In genomic region chr7:44446070-44446855, GRCm38 (mm10) we compare ENCODE assay signal across 9 mouse cellular contexts. TPM values are rescaled to one million over a fixed set of nuclear protein-coding genes. Genes with fewer than 3 reads are reported as not detected.
A peak's percentile ranks its signal among the peaks of the same experiment; 100 is the strongest.
DNase-seq lines count a peak whose midpoint lies in the region; ATAC-seq and TF ChIP-seq lines count a peak whose summit lies in the region.
"Had no signal": no experiment of that assay in that cellular context is flagged by ENCODE, and none has a peak within 500 bp of the region (broad histone marks: within the 10 kb centered on the region; RNA-seq: fewer than 3 reads in every experiment).

No protein-coding gene starts in this region.

- H3K27me3 ChIP-seq in hindbrain, embryonic 12.5 days, result peaks cover 29% of the 10 kb centered on the region
- H3K27me3 ChIP-seq in hindbrain, embryonic 10.5 days (ENCODE audit: insufficient read depth, poor library complexity, severe bottlenecking), result peaks cover 57% of the 10 kb centered on the region
- no peaks in the 10 kb centered on the region for H3K27me3 ChIP-seq in cerebellum, adult 2 months (ENCODE audit: control insufficient read depth, insufficient read depth, low read length)
- H3K27me3 ChIP-seq in hindbrain, embryonic 16.5 days (replicated peaks; ENCODE audit: control insufficient read depth, insufficient read depth, low read length), result no peaks in the 10 kb centered on the region

- H3K9me3 ChIP-seq in hindbrain, embryonic 12.5 days (replicated peaks), result no peaks in the 10 kb centered on the region
- H3K9me3 ChIP-seq in hindbrain, embryonic 10.5 days, result no peaks in the 10 kb centered on the region
- H3K9me3 ChIP-seq in hindbrain, embryonic 16.5 days (ENCODE audit: control insufficient read depth, low read length), result no peaks in the 10 kb centered on the region
- H3K9me3 ChIP-seq: G1E had no signal

- H3K36me3 ChIP-seq in hindbrain, embryonic 12.5 days, result peaks cover 52% of the 10 kb centered on the region
- H3K36me3 ChIP-seq in hindbrain, embryonic 10.5 days, result peaks cover 62% of the 10 kb centered on the region
- peaks cover 25% of the 10 kb centered on the region for H3K36me3 ChIP-seq in hindbrain, embryonic 16.5 days (ENCODE audit: control insufficient read depth, insufficient read depth, low read length)
- H3K36me3 ChIP-seq: G1E had no signal

- H3K4me3 ChIP-seq in hindbrain, embryonic 12.5 days, result no peak overlapping the region
- H3K4me3 ChIP-seq in hindbrain, embryonic 10.5 days, result no peak overlapping the region
- H3K4me3 ChIP-seq in cerebellum, adult 2 months (replicated peaks; ENCODE audit: insufficient read depth, low read depth, low read length), result peak overlapping the region; percentile 17
- no peak overlapping the region for H3K4me3 ChIP-seq in hindbrain, embryonic 16.5 days (ENCODE audit: low read length)

- peak overlapping the region; percentile 87 for H3K4me2 ChIP-seq in hindbrain, embryonic 12.5 days (replicated peaks)
- peak overlapping the region; percentile 85 for H3K4me2 ChIP-seq in hindbrain, embryonic 16.5 days (ENCODE audit: low read length)

- no peak overlapping the region for H3K27ac ChIP-seq in hindbrain, embryonic 12.5 days
- no peak overlapping the region for H3K27ac ChIP-seq in hindbrain, embryonic 10.5 days
- peak overlapping the region; percentile 27 for H3K27ac ChIP-seq in cerebellum, adult 2 months (ENCODE audit: insufficient read depth, low read length)
- 0 out of 2 replicates have a peak overlapping the region, but pooled peaks have one; percentile 18 for H3K27ac ChIP-seq in hindbrain, embryonic 16.5 days (ENCODE audit: low read depth, low read length)

- no peak for TF ChIP-seq POLR2A in cerebellum, adult 2 months (IDR thresholded peaks at IDR 0.05; ENCODE audit: borderline replicate concordance, insufficient read depth, low read length)

- no peak; the same call in 1 of the 2 replicates for TF ChIP-seq CTCF in cerebellum, adult 2 months (IDR thresholded peaks at IDR 0.05; ENCODE audit: borderline replicate concordance, insufficient read depth, low read depth, low read length)

- DNase-seq in hindbrain, embryonic 10.5 days (ENCODE audit: low spot score), result no peak
- peak; percentile 72 for DNase-seq in brain, adult 2 months (ENCODE audit: low read depth, low spot score)
- peak; percentile 79 to 83 for DNase-seq in cerebellum, adult 2 months
- no peak for DNase-seq in adrenal gland, adult 8-10 months
- no peak for DNase-seq in adrenal gland, postnatal 36 days

- no peak for ATAC-seq in hindbrain, embryonic 12.5 days (ENCODE audit: low FRiP score)
- no peak for ATAC-seq in hindbrain, embryonic 16.5 days

- H3K9ac ChIP-seq in hindbrain, embryonic 12.5 days, result peak overlapping the region; percentile 73; the same call in 1 of the 2 replicates
- H3K9ac ChIP-seq in hindbrain, embryonic 16.5 days (ENCODE audit: low read depth, low read length), result peak overlapping the region; percentile 17; the same call in 1 of the 2 replicates

- peaks cover 50% of the 10 kb centered on the region for H3K4me1 ChIP-seq in hindbrain, embryonic 12.5 days
- H3K4me1 ChIP-seq in hindbrain, embryonic 10.5 days (replicated peaks), result peaks cover 44% of the 10 kb centered on the region
- peaks cover 48% of the 10 kb centered on the region for H3K4me1 ChIP-seq in cerebellum, adult 2 months (ENCODE audit: control insufficient read depth, insufficient read depth, low read length)
- H3K4me1 ChIP-seq in hindbrain, embryonic 16.5 days (ENCODE audit: control insufficient read depth, insufficient read depth, low read depth, low read length), result peaks cover 44% of the 10 kb centered on the region

- WGBS in hindbrain, embryonic 12.5 days, result 57% methylated on average over 12 of the region's 12 CpGs
- WGBS in hindbrain, embryonic 10.5 days, result 63% methylated on average over 12 of the region's 12 CpGs
- 4% methylated on average over 12 of the region's 12 CpGs for WGBS in cerebellum, adult 2 months
- 37% methylated on average over 12 of the region's 12 CpGs for WGBS in hindbrain, embryonic 16.5 days

RNA-seq across cellular contexts. Expression of gene Lrrc4b, which starts 17.4 kb away (rescaled TPM):
- polyA plus RNA-seq in hindbrain, embryonic 12.5 days (2016; fragmentation: Nextera tagmentation; extraction: Ambion mirVana), result 12.6 and 12.7 TPM in 2 replicates
- polyA plus RNA-seq in hindbrain, embryonic 10.5 days (2016; fragmentation: Nextera tagmentation; extraction: Ambion mirVana), result 1.7 and 4.4 TPM in 2 replicates
- 190 and 214 TPM in 2 replicates for polyA plus RNA-seq in cerebellum, adult 2 months (2012; rRNA removed)
- polyA plus RNA-seq in hindbrain, embryonic 16.5 days (2015; fragmentation: Nextera tagmentation; extraction: Ambion mirVana), result 12.4 and 12.6 TPM in 2 replicates
- total RNA-seq in adrenal gland, adult 8-10 months (2022), result 10 to 100 TPM in 2 of 4 experiments, 1 to 10 TPM in 2; 6.4 to 15.4 (median 9.8) TPM
- total RNA-seq in adrenal gland, postnatal 36 days (2021), result 1 to 10 TPM; 3.9 to 4.9 TPM
- total RNA-seq: neutrophil, adult 5-6 weeks had no signal
- polyA plus RNA-seq: G1E had no signal

RNA-seq across cellular contexts. Expression of gene Aspdh, which starts 18.9 kb away (rescaled TPM):
- polyA plus RNA-seq in hindbrain, embryonic 12.5 days (2016; fragmentation: Nextera tagmentation; extraction: Ambion mirVana), result 1.3 and 3.9 TPM in 2 replicates
- polyA plus RNA-seq in hindbrain, embryonic 10.5 days (2016; fragmentation: Nextera tagmentation; extraction: Ambion mirVana), result 0.78 and 1.8 TPM in 2 replicates
- 9.3 and 10.2 TPM in 2 replicates for polyA plus RNA-seq in cerebellum, adult 2 months (2012; rRNA removed)
- 3.1 and 3.9 TPM in 2 replicates for polyA plus RNA-seq in hindbrain, embryonic 16.5 days (2015; fragmentation: Nextera tagmentation; extraction: Ambion mirVana)
- total RNA-seq in adrenal gland, adult 8-10 months (2022), result 1 to 10 TPM in 3 of 4 experiments, under 1 TPM in 1; 0.73 to 2.0 (median 1.4) TPM
- total RNA-seq in adrenal gland, postnatal 36 days (2021), result under 1 TPM in 1 of 2 experiments, not detected in 1; 0.63 TPM
- total RNA-seq: G1E; neutrophil, adult 5-6 weeks had no signal
- polyA plus RNA-seq: G1E had no signal

RNA-seq across cellular contexts. Expression of gene Josd2, which starts 21.5 kb away (rescaled TPM):
- polyA plus RNA-seq in hindbrain, embryonic 12.5 days (2016; fragmentation: Nextera tagmentation; extraction: Ambion mirVana), result 60.5 and 65.1 TPM in 2 replicates
- polyA plus RNA-seq in hindbrain, embryonic 10.5 days (2016; fragmentation: Nextera tagmentation; extraction: Ambion mirVana), result 86.2 and 89.2 TPM in 2 replicates
- 273 and 294 TPM in 2 replicates for polyA plus RNA-seq in cerebellum, adult 2 months (2012; rRNA removed)
- polyA plus RNA-seq in hindbrain, embryonic 16.5 days (2015; fragmentation: Nextera tagmentation; extraction: Ambion mirVana), result 42.5 and 46.2 TPM in 2 replicates
- total RNA-seq in adrenal gland, adult 8-10 months (2022), result 10 to 100 TPM; 43.7 to 56.5 (median 46.9) TPM
- total RNA-seq in adrenal gland, postnatal 36 days (2021), result 10 to 100 TPM; 53.9 to 61.0 TPM

RNA-seq across cellular contexts. Expression of gene Emc10, which starts 50.1 kb away (rescaled TPM):
- 134 and 142 TPM in 2 replicates for polyA plus RNA-seq in hindbrain, embryonic 12.5 days (2016; fragmentation: Nextera tagmentation; extraction: Ambion mirVana)
- 102 and 122 TPM in 2 replicates for polyA plus RNA-seq in hindbrain, embryonic 10.5 days (2016; fragmentation: Nextera tagmentation; extraction: Ambion mirVana)
- 302 and 309 TPM in 2 replicates for polyA plus RNA-seq in cerebellum, adult 2 months (2012; rRNA removed)
- 145 and 150 TPM in 2 replicates for polyA plus RNA-seq in hindbrain, embryonic 16.5 days (2015; fragmentation: Nextera tagmentation; extraction: Ambion mirVana)
- total RNA-seq in adrenal gland, adult 8-10 months (2022), result 100 to 1,000 TPM in 3 of 4 experiments, 10 to 100 TPM in 1; 99.0 to 119 (median 110) TPM
- 10 to 100 TPM; 91.2 to 99.2 TPM for total RNA-seq in adrenal gland, postnatal 36 days (2021)

RNA-seq across cellular contexts. Expression of gene Fam71e1, which starts 50.1 kb away (rescaled TPM):
- polyA plus RNA-seq in hindbrain, embryonic 12.5 days (2016; fragmentation: Nextera tagmentation; extraction: Ambion mirVana), result 25.2 and 26.0 TPM in 2 replicates
- polyA plus RNA-seq in hindbrain, embryonic 10.5 days (2016; fragmentation: Nextera tagmentation; extraction: Ambion mirVana), result 17.1 and 20.5 TPM in 2 replicates
- 32.6 and 34.0 TPM in 2 replicates for polyA plus RNA-seq in cerebellum, adult 2 months (2012; rRNA removed)
- 20.4 and 23.7 TPM in 2 replicates for polyA plus RNA-seq in hindbrain, embryonic 16.5 days (2015; fragmentation: Nextera tagmentation; extraction: Ambion mirVana)
- 10 to 100 TPM in 3 of 4 experiments, 1 to 10 TPM in 1; 10.0 to 15.5 (median 13.0) TPM for total RNA-seq in adrenal gland, adult 8-10 months (2022)
- 1 to 10 TPM; 8.5 to 9.5 TPM for total RNA-seq in adrenal gland, postnatal 36 days (2021)

Comparison
In these comparisons a context has a peak if more than half of its experiments do, and no peak if none do; other contexts are left out.
1. H3K27ac ChIP-seq: peak in cerebellum, adult 2 months (single experiment) and hindbrain, embryonic 16.5 days (single experiment); none in hindbrain, embryonic 12.5 days (single experiment) and hindbrain, embryonic 10.5 days (single experiment).
2. DNase-seq: peak in brain, adult 2 months (single experiment) and cerebellum, adult 2 months (2 of 2); none in hindbrain, embryonic 10.5 days (single experiment), adrenal gland, adult 8-10 months (single experiment) and adrenal gland, postnatal 36 days (0 of 2).
3. RNA of gene Lrrc4b, which starts 17.4 kb away (polyA plus RNA-seq): 190 to 214 TPM in cerebellum, adult 2 months; 12.6 to 12.7 TPM in hindbrain, embryonic 12.5 days, 12.4 to 12.6 TPM in hindbrain, embryonic 16.5 days and 1.7 to 4.4 TPM in hindbrain, embryonic 10.5 days; every median in the first group is over 10 times any median in the second.